Mouse (Mus musculus): ENCODE data around the gene Syne3. TPM values are rescaled to one million over a fixed set of nuclear protein-coding genes. Genes with fewer than 3 reads are reported as not detected.
A peak's percentile ranks its signal among the peaks of the same experiment; 100 is the strongest.

The Syne3 gene
- polyA plus RNA-seq, 1 experiment from 2014 or later, result 0.11 TPM

DNA sequence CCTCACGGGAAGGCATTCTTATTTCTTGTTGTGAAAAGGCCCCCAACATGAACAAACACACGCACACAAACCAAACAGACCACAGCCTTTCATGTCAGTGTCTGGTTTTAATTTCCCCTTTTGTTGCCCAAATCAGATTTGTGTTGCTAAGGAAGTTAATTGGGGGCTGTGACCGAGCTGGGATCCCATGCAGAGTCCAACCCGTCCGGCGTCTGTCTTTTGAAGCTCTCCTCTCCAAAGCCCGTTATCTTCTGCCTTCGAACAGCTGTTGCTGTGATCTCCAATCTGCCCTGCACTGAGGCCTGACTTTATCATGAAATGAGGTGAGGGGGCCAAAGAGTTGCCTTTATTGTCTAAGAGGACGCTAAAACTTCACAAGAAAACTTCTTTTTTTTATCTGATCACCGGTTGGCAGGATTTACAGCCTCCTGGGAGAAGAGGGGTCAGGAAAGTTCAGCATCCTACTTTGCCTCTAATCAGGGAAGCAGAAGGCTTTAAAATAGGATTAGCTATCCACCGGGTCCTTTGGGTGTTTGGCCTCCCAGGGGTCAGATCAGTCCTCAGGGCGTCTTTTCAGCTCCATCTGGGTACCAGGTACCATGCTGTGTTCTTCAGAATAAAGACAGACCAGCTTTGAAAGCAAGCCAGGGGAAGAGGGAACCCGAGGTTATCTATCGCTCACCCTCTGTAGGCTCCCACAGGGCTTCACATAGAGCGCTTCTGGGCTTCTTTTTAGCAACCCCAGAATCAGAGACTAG lies 101.4 kb downstream of the Syne3 start:
- 6% methylated on average over 15 of the region's 15 CpGs for WGBS
- H3K36me3 ChIP-seq, result no peaks in the 10 kb centered on the region
- H3K4me3 ChIP-seq, result no peak overlapping the region
- no peak overlapping the region for H3K4me2 ChIP-seq (replicated peaks)
- no peak for ATAC-seq (replicated peaks)
- no peak overlapping the region for H3K9ac ChIP-seq (replicated peaks)
- peaks cover 10% of the 10 kb centered on the region; the same call in 1 of the 2 replicates for H3K4me1 ChIP-seq
- H3K27me3 ChIP-seq, result no peaks in the 10 kb centered on the region
- no peak overlapping the region for H3K27ac ChIP-seq (replicated peaks)
- H3K9me3 ChIP-seq, result no peaks in the 10 kb centered on the region

GRCm38 (mm10) chr12:104907133-104907532 lies 102.5 kb downstream of the Syne3 start:
- H3K27me3 ChIP-seq, result no peaks in the 10 kb centered on the region
- 92% methylated on average over 2 of the region's 2 CpGs for WGBS
- H3K9ac ChIP-seq (replicated peaks), result no peak overlapping the region
- ATAC-seq (replicated peaks), result no peak
- no peak overlapping the region for H3K4me2 ChIP-seq (replicated peaks)
- no peaks in the 10 kb centered on the region for H3K9me3 ChIP-seq
- H3K4me3 ChIP-seq, result no peak overlapping the region
- no peaks in the 10 kb centered on the region for H3K36me3 ChIP-seq
- H3K4me1 ChIP-seq, result peaks cover 16% of the 10 kb centered on the region; the same call in 1 of the 2 replicates
- no peak overlapping the region for H3K27ac ChIP-seq (replicated peaks)

- Histone ChIP-seq H3K4me3 (no peak overlapping the region), H3K4me2 (replicated peaks) (no peak overlapping the region), H3K9ac (replicated peaks) (no peak overlapping the region), H3K4me1 (peaks cover 26% of the 10 kb centered on the region), H3K27me3 (no peaks in the 10 kb centered on the region), H3K27ac (replicated peaks) (no peak overlapping the region), H3K9me3 (no peaks in the 10 kb centered on the region), H3K36me3 (no peaks in the 10 kb centered on the region)
- WGBS, result 35% methylated on average over 5 of the region's 5 CpGs
- no peak for ATAC-seq (replicated peaks)
Measured at GRCm38 (mm10) chr12:104904138-104904537, 105.5 kb downstream of the Syne3 start.

GRCm38 (mm10) chr12:104902392-104903053 lies 107.1 kb downstream of the Syne3 start:
- Histone ChIP-seq H3K9me3 (no peaks in the 10 kb centered on the region), H3K4me1 (peaks cover 16% of the 10 kb centered on the region), H3K9ac (replicated peaks) (no peak overlapping the region), H3K36me3 (no peaks in the 10 kb centered on the region), H3K4me2 (replicated peaks) (no peak overlapping the region), H3K4me3 (no peak overlapping the region), H3K27me3 (no peaks in the 10 kb centered on the region), H3K27ac (replicated peaks) (no peak overlapping the region)
- peak; percentile 50 for ATAC-seq (replicated peaks)
- WGBS, result 71% methylated on average over 13 of the region's 13 CpGs

DNA sequence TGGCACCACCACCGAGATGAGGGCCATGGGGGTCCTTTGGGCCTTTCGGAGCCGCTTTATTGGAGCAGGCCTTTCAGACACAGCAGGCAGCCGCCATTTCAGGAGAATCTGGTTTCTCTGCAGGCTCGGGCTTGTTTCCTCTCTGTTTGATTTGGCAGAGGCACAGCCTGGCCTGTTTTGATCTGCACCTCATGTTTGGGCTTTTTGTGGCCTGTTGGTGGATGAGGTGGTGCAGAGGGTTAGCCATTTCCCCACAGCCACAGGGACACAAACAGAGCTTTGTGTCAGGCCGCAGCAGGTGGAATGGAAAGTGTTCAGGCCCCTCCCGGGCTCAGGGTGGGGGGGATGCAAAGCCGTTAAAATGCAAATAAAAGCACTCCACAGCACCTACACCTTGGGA lies 108.3 kb downstream of the Syne3 start:
- 20% methylated on average over 8 of the region's 8 CpGs for WGBS
- Histone ChIP-seq H3K9me3 (no peaks in the 10 kb centered on the region), H3K4me2 (replicated peaks) (no peak overlapping the region), H3K4me1 (peaks cover 26% of the 10 kb centered on the region), H3K9ac (replicated peaks) (no peak overlapping the region), H3K27ac (replicated peaks) (peak overlapping the region; percentile 1; the same call in 1 of the 2 replicates), H3K4me3 (no peak overlapping the region), H3K36me3 (no peaks in the 10 kb centered on the region), H3K27me3 (no peaks in the 10 kb centered on the region)
- 0 out of 2 replicates have a peak, but pooled peaks have one; percentile 20 for ATAC-seq (replicated peaks)

GRCm38 (mm10) chr12:104899835-104900234 lies 109.8 kb downstream of the Syne3 start:
- no peaks in the 10 kb centered on the region for H3K36me3 ChIP-seq
- peaks cover 27% of the 10 kb centered on the region for H3K4me1 ChIP-seq
- no peaks in the 10 kb centered on the region for H3K27me3 ChIP-seq
- no peak overlapping the region for H3K27ac ChIP-seq (replicated peaks)
- no peak for ATAC-seq (replicated peaks)
- H3K9me3 ChIP-seq, result no peaks in the 10 kb centered on the region
- no peak overlapping the region for H3K9ac ChIP-seq (replicated peaks)
- WGBS, result 45% methylated on average over 3 of the region's 3 CpGs
- H3K4me2 ChIP-seq (replicated peaks), result no peak overlapping the region
- no peak overlapping the region for H3K4me3 ChIP-seq

DNA sequence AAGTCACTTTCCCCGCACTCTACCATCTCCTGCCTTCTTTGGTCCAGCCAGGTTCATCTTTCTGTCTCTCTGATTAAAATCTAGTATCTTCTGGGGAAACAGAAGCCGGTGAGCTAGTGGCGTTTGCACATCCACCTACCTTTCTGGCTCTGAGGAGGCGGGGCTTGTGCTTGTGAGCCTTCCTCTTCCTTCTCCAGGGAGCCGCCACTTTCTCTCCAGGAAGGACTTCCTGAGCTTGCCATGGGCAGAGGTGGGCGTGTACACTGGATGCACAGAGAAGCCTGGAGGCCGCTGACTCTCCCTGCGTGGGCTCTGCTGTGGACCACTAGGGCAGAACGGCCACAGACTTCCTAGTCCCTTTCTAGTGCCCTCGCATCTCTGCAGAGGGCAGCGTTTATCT lies 110.4 kb downstream of the Syne3 start:
- H3K36me3 ChIP-seq, result no peaks in the 10 kb centered on the region
- H3K27me3 ChIP-seq, result no peaks in the 10 kb centered on the region
- WGBS, result 68% methylated on average over 11 of the region's 11 CpGs
- no peak overlapping the region for H3K27ac ChIP-seq (replicated peaks)
- ATAC-seq (replicated peaks), result no peak
- H3K4me1 ChIP-seq, result peaks cover 27% of the 10 kb centered on the region
- H3K9me3 ChIP-seq, result no peaks in the 10 kb centered on the region
- no peak overlapping the region for H3K4me2 ChIP-seq (replicated peaks)
- no peak overlapping the region for H3K9ac ChIP-seq (replicated peaks)
- no peak overlapping the region for H3K4me3 ChIP-seq

- Histone ChIP-seq H3K9me3 (no peaks in the 10 kb centered on the region), H3K36me3 (no peaks in the 10 kb centered on the region), H3K27me3 (no peaks in the 10 kb centered on the region), H3K4me2 (replicated peaks) (no peak overlapping the region), H3K27ac (replicated peaks) (no peak overlapping the region), H3K4me1 (peaks cover 27% of the 10 kb centered on the region), H3K9ac (replicated peaks) (no peak overlapping the region), H3K4me3 (no peak overlapping the region)
- ATAC-seq (replicated peaks), result no peak
- 68% methylated on average over 9 of the region's 9 CpGs for WGBS
Measured at GRCm38 (mm10) chr12:104898718-104899117, 110.9 kb downstream of the Syne3 start.

- peaks cover 20% of the 10 kb centered on the region for H3K4me1 ChIP-seq
- ATAC-seq (replicated peaks), result no peak; the same call in 1 of the 2 replicates
- no peaks in the 10 kb centered on the region for H3K27me3 ChIP-seq
- no peak overlapping the region for H3K9ac ChIP-seq (replicated peaks)
- H3K36me3 ChIP-seq, result no peaks in the 10 kb centered on the region
- H3K9me3 ChIP-seq, result no peaks in the 10 kb centered on the region
- WGBS, result 65% methylated on average over 8 of the region's 8 CpGs
- no peak overlapping the region for H3K4me3 ChIP-seq
- H3K4me2 ChIP-seq (replicated peaks), result no peak overlapping the region
- H3K27ac ChIP-seq (replicated peaks), result no peak overlapping the region
Measured at GRCm38 (mm10) chr12:104897051-104897618, 112.5 kb downstream of the Syne3 start.

DNA sequence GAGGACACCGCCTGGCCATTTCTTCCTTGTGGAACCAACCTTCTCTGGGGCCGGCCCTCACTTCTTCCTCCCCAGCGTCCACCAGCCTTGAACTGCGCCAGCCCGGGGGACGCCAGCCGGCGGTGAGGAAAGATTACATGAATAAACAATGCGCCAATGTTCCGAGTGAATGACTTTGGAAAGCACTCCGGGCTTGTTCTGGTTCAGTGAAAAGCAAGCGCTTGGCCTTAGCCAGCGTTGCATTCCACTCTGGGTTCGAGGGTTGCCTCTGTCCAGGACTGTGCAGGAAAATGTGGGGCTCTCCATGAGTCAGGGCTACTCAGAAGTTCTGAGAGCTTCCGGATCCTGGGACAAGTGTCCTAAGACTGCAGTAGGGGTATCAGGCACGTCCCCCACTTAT lies 113.0 kb downstream of the Syne3 start:
- no peak overlapping the region for H3K27ac ChIP-seq (replicated peaks)
- peaks cover 16% of the 10 kb centered on the region for H3K4me1 ChIP-seq
- 38% methylated on average over 16 of the region's 16 CpGs for WGBS
- H3K27me3 ChIP-seq, result no peaks in the 10 kb centered on the region
- H3K36me3 ChIP-seq, result no peaks in the 10 kb centered on the region
- no peak overlapping the region for H3K9ac ChIP-seq (replicated peaks)
- peak; percentile 65 for ATAC-seq (replicated peaks)
- no peak overlapping the region for H3K4me3 ChIP-seq
- no peak overlapping the region for H3K4me2 ChIP-seq (replicated peaks)
- H3K9me3 ChIP-seq, result no peaks in the 10 kb centered on the region

GRCm38 (mm10) chr12:104892245-104892644 lies 117.4 kb downstream of the Syne3 start:
- Histone ChIP-seq H3K4me1 (peaks cover 10% of the 10 kb centered on the region; the same call in 1 of the 2 replicates), H3K9ac (replicated peaks) (no peak overlapping the region), H3K36me3 (no peaks in the 10 kb centered on the region), H3K4me2 (replicated peaks) (no peak overlapping the region), H3K9me3 (no peaks in the 10 kb centered on the region), H3K27ac (replicated peaks) (no peak overlapping the region), H3K4me3 (no peak overlapping the region), H3K27me3 (no peaks in the 10 kb centered on the region)
- WGBS, result 92% methylated on average over 3 of the region's 3 CpGs
- no peak for ATAC-seq (replicated peaks)

DNA sequence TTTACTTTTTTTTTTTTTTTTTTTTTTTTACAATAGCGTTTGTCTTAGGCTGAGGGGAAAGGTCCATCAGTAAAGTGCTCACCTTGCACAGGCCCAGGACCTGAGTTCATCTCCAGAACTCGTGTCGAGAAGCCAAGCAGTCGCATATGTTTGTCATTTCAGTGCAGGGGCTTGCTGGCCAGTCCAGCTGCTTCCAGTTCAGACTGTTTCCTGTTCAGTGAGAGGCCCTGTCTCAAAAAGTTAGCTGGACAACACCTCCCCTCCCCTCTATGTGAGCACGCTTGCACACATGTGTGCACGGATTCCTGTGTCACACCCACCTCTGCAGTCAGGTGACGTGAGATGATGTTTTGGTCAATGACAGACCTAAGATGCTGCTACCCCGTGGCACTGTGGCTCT lies 119.5 kb downstream of the Syne3 start:
- H3K27me3 ChIP-seq, result no peaks in the 10 kb centered on the region
- no peaks in the 10 kb centered on the region for H3K4me1 ChIP-seq
- H3K4me3 ChIP-seq, result no peak overlapping the region
- no peaks in the 10 kb centered on the region for H3K9me3 ChIP-seq
- no peaks in the 10 kb centered on the region for H3K36me3 ChIP-seq
- 93% methylated on average over 7 of the region's 8 CpGs for WGBS
- no peak overlapping the region for H3K4me2 ChIP-seq (replicated peaks)
- no peak overlapping the region for H3K27ac ChIP-seq (replicated peaks)
- no peak for ATAC-seq (replicated peaks)
- no peak overlapping the region for H3K9ac ChIP-seq (replicated peaks)

All from forebrain, embryonic 15.5 days (tissue).